Mouse (Mus musculus) frontal cortex, postnatal 25 days (tissue): Measurements from ENCODE around the gene Krtap15.

ENCODE experiments used
- DNase-seq, 2 experiments: peaks; one replicate each; pipeline ENCODE4 v3.0.0; 2022; ENCODE audit warnings: low spot score in 2 of 2

Krtap15 gene

DNA sequence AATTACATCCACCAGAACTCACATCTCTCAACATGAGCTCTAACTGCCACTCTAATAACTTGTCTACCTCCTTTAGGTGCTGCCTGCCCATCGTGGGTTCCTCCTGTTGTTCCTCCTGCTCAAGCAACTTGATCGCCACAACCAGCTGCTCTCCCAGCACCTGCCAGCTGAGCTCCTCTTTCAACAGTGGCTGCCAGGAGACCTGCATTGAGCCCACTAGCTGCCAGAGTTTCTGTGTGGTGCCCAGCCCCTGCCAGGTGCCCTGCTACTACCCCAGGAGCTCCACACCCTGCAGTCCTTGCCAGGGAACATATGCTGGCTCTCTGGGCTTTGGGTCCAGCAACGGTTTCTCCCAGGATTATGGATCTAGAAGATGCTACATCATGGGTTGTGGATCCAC lies at the start of gene Krtap15:
Krtap15 (plus strand) TSS at position 150 of the 400 bp plus-strand sequence.
- DNase-seq = no peak

DNA sequence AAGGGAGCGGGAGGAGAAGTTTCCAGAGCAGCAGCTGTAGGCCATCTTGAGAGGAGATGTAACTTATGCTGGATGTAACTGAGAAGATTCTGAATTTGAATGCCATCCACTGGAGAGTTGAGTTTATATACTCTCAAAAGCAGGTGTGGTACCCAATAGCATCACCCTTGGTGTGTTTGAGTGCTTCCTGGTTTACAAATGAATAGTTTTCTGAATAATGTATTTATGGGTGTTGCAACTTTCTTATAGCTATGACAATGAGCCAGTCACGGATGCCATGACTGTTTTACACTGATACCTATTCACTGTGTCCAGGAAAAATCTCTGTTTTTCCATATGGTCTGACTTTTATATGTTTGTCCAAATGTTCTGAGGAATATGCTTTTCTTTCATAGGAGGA lies 45.9 kb upstream of the Krtap15 start, which contains the start of gene 2310057N15Rik:
2310057N15Rik (minus strand) TSS at position 101 of the 400 bp plus-strand sequence.
- DNase-seq = no peak

- DNase-seq = no peak
These were observed 42.4 kb upstream of the Krtap15 start, which contains the start of gene Gm5965 for GRCm38 (mm10) chr16:88777596-88777995. TSS of gene Gm5965 (plus strand) at chr16:88777896.

- no peak for DNase-seq
These were observed 33.2 kb upstream of the Krtap15 start for GRCm38 (mm10) chr16:88786786-88787185.

DNA sequence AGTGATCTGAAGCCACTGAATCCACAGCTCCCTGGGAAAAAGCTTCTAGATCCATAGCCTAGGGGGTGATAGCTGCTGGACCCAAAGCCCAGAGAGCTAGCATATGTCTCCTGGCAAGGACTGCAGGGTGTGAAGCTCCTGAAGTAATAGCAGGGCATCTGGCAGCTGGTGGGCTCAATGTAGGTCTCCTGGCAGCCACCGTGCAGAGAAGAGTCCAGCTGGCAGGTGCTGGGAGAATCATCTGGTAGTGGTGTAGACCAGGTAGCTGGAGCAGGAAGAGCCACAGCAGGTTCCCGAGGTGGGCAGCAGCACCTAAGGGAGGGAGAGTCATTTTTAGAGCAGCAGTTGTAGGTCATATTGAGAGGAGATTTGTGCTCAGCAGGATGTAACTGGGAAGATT lies 8.2 kb upstream of the Krtap15 start, which contains the start of gene Gm20741:
Gm20741 (minus strand) TSS at position 394 of the 400 bp plus-strand sequence.
- no peak for DNase-seq

GRCm38 (mm10) chr16:88823736-88824135 lies 3.7 kb downstream of the Krtap15 start:
- no peak for DNase-seq

DNA sequence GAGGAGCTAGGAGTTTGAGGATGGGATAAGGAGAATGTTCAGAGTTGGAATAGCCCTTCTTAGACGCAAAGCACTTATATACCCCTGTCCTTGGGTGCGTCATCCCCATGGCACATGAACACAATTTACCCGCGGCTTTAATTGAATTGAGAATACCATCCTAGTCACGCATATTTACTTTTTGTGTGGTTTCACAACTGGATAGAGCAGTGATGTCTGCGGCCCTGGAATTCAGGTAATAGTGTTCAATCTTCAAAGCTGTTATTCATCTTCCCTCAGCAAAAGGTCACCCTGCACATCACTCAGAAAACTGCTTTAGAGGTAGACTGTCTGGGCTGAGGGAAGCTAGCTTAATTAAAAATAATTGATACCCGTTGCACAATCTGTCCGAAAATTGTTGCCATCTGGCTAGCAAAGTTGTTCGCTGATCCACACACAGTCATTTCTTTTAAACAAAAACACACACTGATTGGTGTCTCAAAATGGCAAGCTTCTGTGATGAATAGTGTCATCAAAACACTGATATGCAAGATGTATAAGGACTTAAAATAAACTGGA lies 6.2 kb downstream of the Krtap15 start, which contains the start of gene Krtap14:
Krtap14 (minus strand) TSS at position 51 of the 558 bp plus-strand sequence.
- no peak for DNase-seq

DNA sequence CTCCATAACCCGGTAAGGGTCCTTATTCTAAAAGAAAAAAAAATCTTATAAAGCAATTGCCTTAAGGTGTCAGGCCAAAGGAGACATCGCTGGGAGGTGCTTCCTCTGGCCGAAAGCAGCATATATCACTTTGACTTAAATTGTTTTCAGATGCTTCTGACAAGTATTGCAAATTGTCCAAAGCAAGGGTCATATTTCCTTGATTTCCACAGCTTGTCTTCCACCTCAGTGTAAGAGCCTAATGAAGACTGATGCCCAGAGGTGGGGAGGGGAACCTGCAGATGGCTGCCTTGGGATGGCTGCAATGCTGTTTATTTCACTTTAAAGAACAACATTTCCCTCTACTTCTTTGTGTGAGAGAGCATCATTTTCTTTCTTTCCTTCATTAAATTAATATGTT lies 7.0 kb downstream of the Krtap15 start:
- DNase-seq = no peak

- no peak for DNase-seq
These were observed 27.3 kb downstream of the Krtap15 start for GRCm38 (mm10) chr16:88847363-88847762.

DNA sequence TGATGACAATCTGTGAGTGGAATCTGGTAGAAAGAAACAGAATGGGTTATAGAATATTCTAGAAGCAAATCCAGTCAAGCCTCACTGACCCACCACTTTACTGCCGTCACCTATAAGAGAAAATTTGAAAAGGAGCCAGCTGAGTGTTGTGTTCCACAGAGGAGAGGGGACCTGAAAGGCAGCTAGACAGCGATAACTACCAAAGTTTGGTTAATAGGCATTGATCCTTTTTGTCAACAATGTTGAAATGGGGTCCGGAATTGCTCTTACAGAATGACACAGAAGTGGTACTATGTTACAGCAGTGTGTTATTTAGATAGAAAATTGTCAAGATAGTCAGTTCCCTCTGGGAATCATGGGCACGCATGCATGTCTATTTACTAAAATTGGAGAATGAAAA lies 28.5 kb downstream of the Krtap15 start:
- DNase-seq = no peak

- no peak for DNase-seq
These were observed 31.4 kb downstream of the Krtap15 start for GRCm38 (mm10) chr16:88851450-88851849.

- DNase-seq = no peak
These were observed 44.9 kb downstream of the Krtap15 start for GRCm38 (mm10) chr16:88864887-88865407.

- DNase-seq = no peak
These were observed 49.3 kb downstream of the Krtap15 start, which contains the start of gene Krtap19-1 for GRCm38 (mm10) chr16:88869311-88869710. TSS of gene Krtap19-1 (minus strand) at chr16:88869411.

DNA sequence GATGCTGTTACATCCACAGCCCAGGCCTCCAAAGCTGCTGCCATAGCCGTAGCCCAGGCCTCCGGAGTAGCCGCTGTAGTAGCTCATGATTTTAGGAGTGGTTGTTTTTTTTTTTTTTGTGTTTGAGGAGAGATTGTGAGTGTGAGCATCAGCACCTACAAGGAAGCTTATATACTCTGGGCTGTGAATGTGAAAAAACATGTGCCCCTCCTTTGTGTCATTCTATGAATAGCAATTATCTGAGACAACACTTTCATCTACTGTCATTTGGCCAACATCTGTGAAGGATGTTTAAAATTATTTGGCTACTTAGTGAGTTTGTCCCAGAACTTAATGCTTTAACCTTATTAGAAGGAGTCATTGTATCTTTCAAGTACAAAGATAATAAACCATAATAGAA lies 54.2 kb downstream of the Krtap15 start, which contains the start of gene Krtap19-2:
Krtap19-2 (minus strand) TSS at position 101 of the 400 bp plus-strand sequence.
- no peak for DNase-seq

GRCm38 (mm10) chr16:88877938-88878337 lies 57.9 kb downstream of the Krtap15 start, which contains the start of gene Krtap19-3:
TSS of gene Krtap19-3 (minus strand) at chr16:88878038.
- DNase-seq = no peak
